Mouse (Mus musculus): ENCODE results near the gene Gan. TPM values are rescaled to one million over a fixed set of nuclear protein-coding genes. Genes with fewer than 3 reads are reported as not detected.

Gene Gan
- 10.6 to 12.1 TPM (median 11.0 TPM) in 4 replicates for total RNA-seq (2023)

GRCm38 (mm10) chr8:117158135-117158761, at the start of gene Gan:
TSS of gene Gan (plus strand) at chr8:117158135.

GRCm38 (mm10) chr8:117257029-117257820, 99.3 kb downstream of the Gan start, which contains the start of gene Cmip:
TSS of gene Cmip (plus strand) at chr8:117257064.

Other genes starting within 250 kb of the Gan start
- gene Cmc2, start 236.7 kb upstream of the Gan start, total RNA-seq (2023) = 5.2 to 8.1 TPM (median 6.4 TPM) in 4 replicates
- gene Cenpn, start 236.4 kb upstream of the Gan start, total RNA-seq (2023) = 4.3 to 8.0 TPM (median 5.9 TPM) in 4 replicates
- 16.2 to 20.5 TPM (median 17.1 TPM) in 4 replicates for gene Atmin, start 214.7 kb upstream of the Gan start, total RNA-seq (2023)
- gene 1700030J22Rik, start 179.2 kb upstream of the Gan start, total RNA-seq (2023) = 0.25 to 0.63 TPM (median 0.45 TPM) in 4 replicates
- 6.5 to 8.9 TPM (median 7.1 TPM) in 4 replicates for gene Gcsh, start 164.6 kb upstream of the Gan start, total RNA-seq (2023)
- gene Pkd1l2, start 75.7 kb upstream of the Gan start, total RNA-seq (2023) = not detected in 4 replicates
- not detected in 4 replicates for gene Bco1, start 62.3 kb upstream of the Gan start, total RNA-seq (2023)
- 113 to 120 TPM (median 119 TPM) in 4 replicates for gene Cmip, start 98.9 kb downstream of the Gan start, total RNA-seq (2023)